Mouse (Mus musculus): ENCODE measurements around the gene Hyal3. TPM values are rescaled to one million over a fixed set of nuclear protein-coding genes. Genes with fewer than 3 reads are reported as not detected.

Hyal3 gene
- polyA plus RNA-seq, 1 experiment from 2014 or later: 1.7 TPM

GRCm38 (mm10) chr9:107599842-107600241 is 19.2 kb downstream of the Hyal3 start:
- 62% methylated on average over 14 of the region's 14 CpGs for WGBS
- no peak overlapping the region for H3K4me2 ChIP-seq (replicated peaks; ENCODE audit: low read depth, low read length)
- TF ChIP-seq EP300 (IDR thresholded peaks at IDR 0.05) (no peak), CTCF (IDR thresholded peaks at IDR 0.05) (no peak; the same call in 1 of the 2 replicates)

GRCm38 (mm10) chr9:107600745-107601144 is 20.1 kb downstream of the Hyal3 start:
- no peak overlapping the region for H3K4me3 ChIP-seq (ENCODE audit: low read depth, low read length)
- DNase-seq (ENCODE audit: low spot score): no peak
- no peak overlapping the region for H3K9ac ChIP-seq (replicated peaks; ENCODE audit: low read depth)
- no peak overlapping the region for H3K4me2 ChIP-seq (replicated peaks; ENCODE audit: low read depth, low read length)
- H3K36me3 ChIP-seq (ENCODE audit: insufficient read depth, low read length): no peaks in the 10 kb centered on the region
- H3K9me3 ChIP-seq (ENCODE audit: low read length): no peaks in the 10 kb centered on the region
- WGBS: 70% methylated on average over 12 of the region's 12 CpGs
- no peaks in the 10 kb centered on the region for H3K27me3 ChIP-seq (replicated peaks; ENCODE audit: insufficient read depth, low read length)
- no peak for ATAC-seq
- H3K4me1 ChIP-seq (ENCODE audit: insufficient read depth, low read depth, low read length): 0 out of 2 replicates have a peak, but pooled peaks cover 3% of the 10 kb centered on the region
- H3K27ac ChIP-seq (ENCODE audit: low read length): no peak overlapping the region
- TF ChIP-seq EP300 (IDR thresholded peaks at IDR 0.05) (no peak), CTCF (IDR thresholded peaks at IDR 0.05) (peak; percentile 49)

More at GRCm38 (mm10) chr9:107599842-107600241, 19.2 kb downstream of the Hyal3 start:
- no peak overlapping the region for H3K9ac ChIP-seq (replicated peaks; ENCODE audit: low read depth)
- H3K36me3 ChIP-seq (ENCODE audit: insufficient read depth, low read length): no peaks in the 10 kb centered on the region
- H3K27ac ChIP-seq (ENCODE audit: low read length): no peak overlapping the region
- H3K27me3 ChIP-seq (replicated peaks; ENCODE audit: insufficient read depth, low read length): no peaks in the 10 kb centered on the region
- no peak overlapping the region for H3K4me3 ChIP-seq (ENCODE audit: low read depth, low read length)
- DNase-seq (ENCODE audit: low spot score) (no peak), ATAC-seq (no peak)
- no peaks in the 10 kb centered on the region for H3K9me3 ChIP-seq (ENCODE audit: low read length)
- H3K4me1 ChIP-seq (ENCODE audit: insufficient read depth, low read depth, low read length): 0 out of 2 replicates have a peak, but pooled peaks cover 3% of the 10 kb centered on the region

- ATAC-seq (no peak), DNase-seq (ENCODE audit: low spot score) (no peak)
- no peaks in the 10 kb centered on the region for H3K9me3 ChIP-seq (ENCODE audit: low read length)
- H3K27me3 ChIP-seq (replicated peaks; ENCODE audit: insufficient read depth, low read length): no peaks in the 10 kb centered on the region
- H3K36me3 ChIP-seq (ENCODE audit: insufficient read depth, low read length): no peaks in the 10 kb centered on the region
- H3K9ac ChIP-seq (replicated peaks; ENCODE audit: low read depth): no peak overlapping the region
- 0 out of 2 replicates have a peak, but pooled peaks cover 3% of the 10 kb centered on the region for H3K4me1 ChIP-seq (ENCODE audit: insufficient read depth, low read depth, low read length)
- H3K27ac ChIP-seq (ENCODE audit: low read length): no peak overlapping the region
- no peak overlapping the region for H3K4me3 ChIP-seq (ENCODE audit: low read depth, low read length)
- WGBS: 79% methylated on average over 11 of the region's 11 CpGs
- no peak for TF ChIP-seq EP300 (IDR thresholded peaks at IDR 0.05)
- no peak for TF ChIP-seq CTCF (IDR thresholded peaks at IDR 0.05)
- H3K4me2 ChIP-seq (replicated peaks; ENCODE audit: low read depth, low read length): no peak overlapping the region
These were observed 20.7 kb downstream of the Hyal3 start for GRCm38 (mm10) chr9:107601275-107601674.

GRCm38 (mm10) chr9:107602068-107602648 is 21.5 kb downstream of the Hyal3 start:
- Histone ChIP-seq H3K4me2 (replicated peaks; ENCODE audit: low read depth, low read length) (no peak overlapping the region), H3K27ac (ENCODE audit: low read length) (no peak overlapping the region), H3K4me1 (ENCODE audit: insufficient read depth, low read depth, low read length) (no peaks in the 10 kb centered on the region), H3K36me3 (ENCODE audit: insufficient read depth, low read length) (no peaks in the 10 kb centered on the region), H3K4me3 (ENCODE audit: low read depth, low read length) (no peak overlapping the region), H3K27me3 (replicated peaks; ENCODE audit: insufficient read depth, low read length) (no peaks in the 10 kb centered on the region), H3K9ac (replicated peaks; ENCODE audit: low read depth) (no peak overlapping the region), H3K9me3 (ENCODE audit: low read length) (no peaks in the 10 kb centered on the region)
- TF ChIP-seq EP300 (IDR thresholded peaks at IDR 0.05) (no peak), CTCF (IDR thresholded peaks at IDR 0.05) (peak; percentile 99)
- DNase-seq (ENCODE audit: low spot score) (peak; percentile 91), ATAC-seq (peak; percentile 60)
- 11% methylated on average over 10 of the region's 10 CpGs for WGBS

- H3K36me3 ChIP-seq (ENCODE audit: insufficient read depth, low read length): no peaks in the 10 kb centered on the region
- no peak overlapping the region for H3K27ac ChIP-seq (ENCODE audit: low read length)
- no peaks in the 10 kb centered on the region for H3K9me3 ChIP-seq (ENCODE audit: low read length)
- 75% methylated on average over 6 of the region's 6 CpGs for WGBS
- H3K27me3 ChIP-seq (replicated peaks; ENCODE audit: insufficient read depth, low read length): no peaks in the 10 kb centered on the region
- H3K9ac ChIP-seq (replicated peaks; ENCODE audit: low read depth): no peak overlapping the region
- no peak for TF ChIP-seq CTCF (IDR thresholded peaks at IDR 0.05)
- TF ChIP-seq EP300 (IDR thresholded peaks at IDR 0.05): no peak
- ATAC-seq (no peak), DNase-seq (ENCODE audit: low spot score) (no peak)
- H3K4me3 ChIP-seq (ENCODE audit: low read depth, low read length): no peak overlapping the region
- H3K4me2 ChIP-seq (replicated peaks; ENCODE audit: low read depth, low read length): no peak overlapping the region
- no peaks in the 10 kb centered on the region for H3K4me1 ChIP-seq (ENCODE audit: insufficient read depth, low read depth, low read length)
These were observed 22.6 kb downstream of the Hyal3 start for GRCm38 (mm10) chr9:107603251-107603650.

- DNase-seq (ENCODE audit: low spot score) (peak; percentile 84), ATAC-seq (peak; percentile 58)
- H3K4me3 ChIP-seq (ENCODE audit: low read depth, low read length): no peak overlapping the region
- no peak for TF ChIP-seq CTCF (IDR thresholded peaks at IDR 0.05)
- no peak for TF ChIP-seq EP300 (IDR thresholded peaks at IDR 0.05)
- WGBS: 30% methylated on average over 21 of the region's 23 CpGs
- H3K9me3 ChIP-seq (ENCODE audit: low read length): no peaks in the 10 kb centered on the region
- H3K4me1 ChIP-seq (ENCODE audit: insufficient read depth, low read depth, low read length): no peaks in the 10 kb centered on the region; the same call in 1 of the 2 replicates
- peak overlapping the region; percentile 91; the same call in 1 of the 2 replicates for H3K27ac ChIP-seq (ENCODE audit: low read length)
- H3K36me3 ChIP-seq (ENCODE audit: insufficient read depth, low read length): no peaks in the 10 kb centered on the region
- no peaks in the 10 kb centered on the region for H3K27me3 ChIP-seq (replicated peaks; ENCODE audit: insufficient read depth, low read length)
- 0 out of 2 replicates have a peak overlapping the region, but pooled peaks have one; percentile 12 for H3K9ac ChIP-seq (replicated peaks; ENCODE audit: low read depth)
- peak overlapping the region; percentile 41 for H3K4me2 ChIP-seq (replicated peaks; ENCODE audit: low read depth, low read length)
These were observed 24.5 kb downstream of the Hyal3 start for GRCm38 (mm10) chr9:107605041-107605661.

Data from lung, postnatal 0 days (tissue).